Mouse (Mus musculus): ENCODE measurements around the gene Iqschfp.

DNA sequence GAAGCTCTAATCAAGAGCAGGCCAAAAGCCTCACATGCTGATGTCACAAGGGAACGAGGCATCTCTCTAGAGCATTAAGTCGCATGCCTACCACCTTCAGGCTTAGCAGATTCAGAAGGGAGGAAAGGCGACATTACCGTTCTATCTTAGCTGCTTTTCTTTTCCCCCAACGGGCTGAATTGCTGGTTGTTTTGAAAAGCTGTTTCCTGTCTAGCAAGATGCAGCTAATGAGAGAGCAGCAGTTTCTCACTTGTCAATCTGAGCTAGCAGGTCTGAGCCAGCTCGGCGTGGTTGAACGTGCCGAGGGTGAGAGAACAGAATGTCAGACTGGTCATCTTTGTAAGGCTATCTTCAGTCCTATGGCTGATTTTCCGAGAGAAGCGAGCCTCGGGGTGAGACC, 91.3 kb downstream of the Iqschfp start:
- TF ChIP-seq CTCF (IDR thresholded peaks at IDR 0.05; ENCODE audit: extremely low read depth, insufficient read depth, low read length) = no peak
- TF ChIP-seq POLR2A (IDR thresholded peaks at IDR 0.05; ENCODE audit: extremely low read depth, insufficient read depth, low read length) = no peak

Measured in cortical plate, adult 2 months (tissue).